Mouse (Mus musculus): Measurements from ENCODE around the gene Igsf3.

The Igsf3 gene

DNA sequence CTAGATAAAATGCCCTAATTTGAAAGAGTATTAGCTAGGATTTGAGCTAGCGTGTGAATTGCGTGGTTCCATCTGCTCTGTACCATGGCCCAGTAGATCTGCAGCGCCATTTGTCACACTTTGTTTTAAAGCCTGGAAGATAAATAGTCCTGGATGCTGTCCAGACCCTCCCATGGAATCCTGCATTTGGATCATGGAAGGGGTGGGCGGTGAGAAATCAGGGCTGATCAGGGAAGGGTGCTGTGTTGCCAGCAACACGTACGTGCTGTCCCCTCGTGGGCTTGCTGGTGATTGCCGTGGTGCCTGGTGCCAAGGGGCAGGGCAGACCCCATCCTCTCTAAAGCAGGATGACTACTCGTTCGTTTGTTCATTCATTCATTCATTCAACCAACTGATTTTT lies 28.6 kb downstream of the Igsf3 start:
- WGBS: 41% methylated on average over 10 of the region's 10 CpGs

DNA sequence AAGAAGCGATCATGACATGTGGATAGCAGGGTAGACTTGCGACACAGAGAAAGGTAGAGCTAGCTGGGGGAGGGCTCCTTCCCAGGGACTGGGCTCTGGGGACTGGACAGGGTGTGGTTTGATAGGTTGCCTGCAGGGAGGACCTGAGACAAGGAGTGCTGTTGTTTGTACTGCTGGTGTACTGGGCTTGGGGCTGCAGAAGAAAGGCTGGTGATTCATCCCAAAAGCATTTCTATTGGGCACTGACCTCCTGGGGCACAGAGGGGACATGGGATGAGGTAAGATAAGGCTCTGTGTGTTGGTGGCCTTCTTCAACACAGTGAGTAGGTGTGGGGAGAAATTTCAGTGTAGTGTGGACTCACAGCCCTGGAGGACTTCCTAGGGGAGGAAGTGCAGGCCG lies 29.2 kb downstream of the Igsf3 start:
- 79% methylated on average over 3 of the region's 3 CpGs for WGBS

DNA sequence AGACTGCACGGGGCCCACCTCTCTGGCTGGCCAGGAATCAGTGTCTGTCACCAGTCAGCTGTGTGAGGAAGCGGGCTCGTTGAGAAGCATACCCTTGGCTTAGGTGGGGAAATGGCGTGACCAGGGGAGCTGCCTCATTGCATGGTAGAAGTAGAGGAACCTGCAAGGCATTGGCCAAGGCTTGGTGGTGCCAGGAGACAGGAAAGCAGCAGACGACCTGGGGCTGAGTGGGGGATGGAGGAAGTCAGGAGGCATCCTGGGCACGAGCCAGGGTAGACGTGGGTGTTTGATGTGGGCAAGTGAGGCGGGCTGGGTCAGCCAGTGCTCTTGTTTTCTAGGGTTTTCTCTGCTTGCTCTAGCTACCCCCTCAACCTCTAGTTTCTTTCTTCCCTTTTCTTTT lies 30.7 kb downstream of the Igsf3 start:
- 60% methylated on average over 8 of the region's 8 CpGs for WGBS

DNA sequence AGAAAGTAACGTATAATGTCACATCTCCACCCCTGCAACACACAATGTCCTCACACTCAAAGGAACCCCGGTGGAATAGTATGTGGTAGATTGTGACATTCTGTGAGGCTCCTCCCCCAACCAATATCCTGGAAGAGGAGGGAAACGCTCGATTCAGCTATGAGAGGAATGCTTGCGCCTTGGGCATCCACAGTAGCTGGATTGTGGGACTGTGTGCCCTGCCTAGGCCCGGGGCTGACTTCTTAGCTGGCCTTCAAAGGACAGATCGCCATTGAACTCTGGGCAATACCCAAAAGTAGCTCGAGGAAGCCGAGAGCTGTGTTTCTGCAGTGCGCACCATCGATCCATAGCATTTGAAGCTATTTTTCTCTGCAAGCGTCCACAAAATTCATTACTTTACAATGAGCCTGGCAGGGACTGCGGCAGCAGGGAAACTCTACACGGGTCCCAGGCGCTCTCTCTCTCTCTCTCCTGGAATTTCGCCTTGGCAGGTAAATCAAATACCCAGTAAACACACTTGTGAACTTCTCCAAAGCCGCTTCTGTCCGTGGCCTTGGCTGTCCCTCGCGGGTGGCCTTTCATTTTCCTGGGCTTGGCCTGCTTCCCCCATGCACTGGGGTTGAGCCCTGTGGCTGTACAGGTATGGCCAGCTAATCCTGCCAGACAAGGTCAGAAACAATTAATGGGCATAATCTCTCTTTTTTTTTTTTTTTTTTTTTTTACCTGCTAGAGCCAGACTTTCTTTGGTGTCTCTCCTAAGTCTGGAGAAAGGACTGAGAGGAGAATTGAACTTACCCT lies 32.3 kb downstream of the Igsf3 start:
- WGBS: 68% methylated on average over 20 of the region's 20 CpGs

DNA sequence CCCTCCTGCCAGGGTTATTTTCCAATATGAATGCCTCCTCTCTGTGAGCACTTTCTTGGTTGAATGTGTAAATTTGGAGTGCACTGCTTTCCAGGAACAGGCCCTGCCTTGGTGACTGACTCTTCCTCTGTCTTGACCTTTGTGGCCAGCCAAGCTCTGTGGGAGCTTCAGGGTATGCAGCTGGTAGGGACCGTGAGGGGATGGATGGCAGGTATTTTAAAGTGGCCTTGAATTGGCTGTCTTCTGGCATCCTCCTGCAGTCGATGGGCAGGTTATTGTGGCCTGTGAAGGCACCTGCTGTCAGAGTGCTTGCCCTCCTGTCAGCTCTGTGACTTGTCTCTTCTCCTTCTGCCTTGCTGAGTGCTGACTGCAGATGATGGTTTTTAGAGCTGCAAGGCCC lies 33.3 kb downstream of the Igsf3 start:
- WGBS: 63% methylated on average over 2 of the region's 2 CpGs

DNA sequence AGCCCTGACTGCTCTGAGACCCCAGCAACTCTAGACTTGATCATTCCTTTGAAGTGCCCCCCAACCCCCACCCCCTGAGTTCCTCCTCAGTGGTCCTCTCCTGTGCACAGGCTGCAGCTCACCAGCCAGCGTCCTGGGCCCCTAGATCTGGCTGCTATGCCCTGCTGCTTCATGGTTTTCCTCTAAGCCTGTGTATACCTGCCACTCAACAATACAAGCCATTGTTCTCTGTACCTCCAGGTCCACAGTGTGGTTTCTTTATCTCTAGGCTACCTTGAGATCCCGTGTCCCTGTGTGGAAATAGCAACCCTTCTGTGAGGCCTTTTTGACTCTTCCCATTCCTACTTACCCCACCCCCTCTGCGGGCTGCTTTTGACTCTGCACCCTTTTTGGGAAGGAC lies 33.9 kb downstream of the Igsf3 start:
- 77% methylated on average over 3 of the region's 3 CpGs for WGBS

DNA sequence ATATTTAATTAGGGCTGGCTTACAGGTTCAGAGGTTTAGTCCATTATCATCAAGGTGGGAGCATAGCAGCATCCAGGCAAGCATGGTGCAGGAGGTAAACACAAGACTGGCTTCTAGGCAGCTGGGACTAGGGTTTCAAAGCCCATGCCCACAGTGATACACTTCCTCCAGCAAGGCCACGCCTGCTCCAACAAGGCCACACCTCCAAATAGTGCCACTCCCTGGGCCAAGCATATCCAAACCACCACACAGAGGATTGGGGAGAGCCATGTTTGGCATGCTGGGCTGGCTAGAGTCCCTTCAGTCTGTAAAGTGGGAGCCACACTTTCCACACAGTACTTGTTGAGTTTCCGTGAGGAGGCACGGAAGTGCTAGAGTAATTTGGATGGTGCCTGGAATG lies 34.7 kb downstream of the Igsf3 start:
- 83% methylated on average over 3 of the region's 3 CpGs for WGBS

DNA sequence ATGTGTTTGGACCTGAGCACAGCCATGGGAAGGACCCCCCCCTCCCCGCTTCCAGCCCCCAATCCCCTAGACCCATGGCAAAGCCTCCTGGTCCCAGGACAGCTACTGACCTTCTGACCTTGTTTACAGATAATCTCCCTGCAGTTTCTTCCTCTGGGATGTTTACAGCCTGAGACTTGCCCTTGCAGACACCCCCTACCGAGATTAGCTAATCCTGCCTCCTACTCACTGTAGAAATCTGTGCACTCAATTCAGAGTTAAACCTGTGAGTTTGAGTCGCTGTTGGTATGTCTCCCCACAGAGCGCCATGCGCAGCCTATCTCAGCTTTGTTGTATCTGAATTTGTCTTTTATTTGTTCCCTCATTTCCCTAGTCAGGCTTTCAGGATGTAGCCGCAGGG lies 35.2 kb downstream of the Igsf3 start:
- WGBS: 68% methylated on average over 6 of the region's 6 CpGs

DNA sequence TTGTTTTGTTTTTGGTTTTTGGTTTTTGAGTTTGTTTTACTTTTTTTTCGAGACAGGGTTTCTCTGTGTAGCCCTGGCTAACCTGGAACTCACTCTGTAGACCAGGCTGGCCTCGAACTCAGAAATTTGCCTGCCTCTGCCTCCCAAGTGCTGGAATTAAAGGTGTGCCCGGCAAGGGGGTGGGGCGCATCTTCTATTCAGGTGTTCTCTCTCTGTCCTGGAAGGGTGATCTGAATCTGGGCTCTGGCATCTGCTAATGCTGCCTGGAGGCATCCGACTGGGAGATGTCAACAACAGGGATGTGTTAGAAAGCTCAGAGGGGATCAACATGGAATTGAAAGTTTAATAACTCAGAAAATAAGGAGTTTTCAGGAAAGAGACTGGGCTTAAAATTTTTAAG lies 36.1 kb downstream of the Igsf3 start:
- 94% methylated on average over 5 of the region's 5 CpGs for WGBS

DNA sequence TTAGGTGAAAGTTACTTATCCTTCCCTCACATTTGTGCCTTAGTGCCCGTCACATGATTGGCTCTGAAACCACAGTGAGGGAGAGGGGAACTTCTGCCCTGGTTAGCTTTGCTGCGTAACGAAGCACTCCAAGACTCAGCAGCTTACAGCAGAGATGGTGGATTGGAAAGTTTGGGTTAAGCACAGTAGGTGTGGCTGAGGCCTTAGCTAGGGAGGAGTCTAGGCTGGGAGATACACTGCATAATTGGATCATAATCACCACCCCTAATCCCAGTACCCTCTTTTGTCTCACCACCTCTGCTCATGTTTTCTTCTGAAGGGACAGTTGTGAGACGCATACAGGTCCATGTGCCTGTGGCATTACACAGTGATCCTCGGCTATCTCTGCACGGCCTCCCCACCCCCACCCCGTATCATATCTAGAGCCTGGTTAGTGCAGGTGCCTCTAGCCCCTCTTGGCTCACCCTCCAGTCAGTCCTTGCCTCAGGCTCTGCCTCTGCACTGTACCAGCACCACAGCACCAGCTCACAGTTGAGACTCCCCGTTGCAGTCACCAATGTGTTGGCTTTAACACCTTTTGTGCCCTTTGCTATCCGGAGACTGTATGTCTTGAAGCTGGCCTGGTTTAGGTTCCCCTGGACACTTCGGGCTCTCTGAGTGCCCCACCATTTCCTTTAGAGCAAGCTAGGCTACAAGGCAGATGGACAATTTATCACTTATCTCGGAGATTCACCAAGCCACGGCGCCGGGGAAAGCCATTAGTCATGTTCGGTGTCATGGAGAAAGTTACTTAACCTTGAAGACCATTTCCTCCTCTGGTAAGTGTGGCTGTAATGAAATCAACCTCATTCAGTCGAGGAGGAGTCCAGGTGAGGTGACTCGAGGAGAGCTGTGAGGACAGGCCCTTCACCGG lies 42.1 kb downstream of the Igsf3 start:
- WGBS: 89% methylated on average over 18 of the region's 18 CpGs

DNA sequence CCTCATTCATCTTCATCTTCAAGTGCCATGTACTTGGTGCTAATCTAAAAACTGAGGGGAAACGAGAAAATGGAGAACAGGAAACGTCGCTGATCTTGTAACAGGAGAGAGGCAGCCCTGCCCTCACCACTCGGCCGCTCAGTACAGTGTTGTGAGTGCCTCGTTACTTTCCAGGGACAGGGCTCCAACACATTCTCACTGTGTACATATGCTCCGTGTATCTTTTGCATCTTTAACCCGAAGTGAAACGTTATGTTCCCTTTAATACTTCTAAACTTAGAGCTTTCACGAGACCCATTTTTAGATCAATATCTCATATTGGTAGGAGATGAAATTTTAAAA lies 42.7 kb downstream of the Igsf3 start:
- 76% methylated on average over 10 of the region's 10 CpGs for WGBS

DNA sequence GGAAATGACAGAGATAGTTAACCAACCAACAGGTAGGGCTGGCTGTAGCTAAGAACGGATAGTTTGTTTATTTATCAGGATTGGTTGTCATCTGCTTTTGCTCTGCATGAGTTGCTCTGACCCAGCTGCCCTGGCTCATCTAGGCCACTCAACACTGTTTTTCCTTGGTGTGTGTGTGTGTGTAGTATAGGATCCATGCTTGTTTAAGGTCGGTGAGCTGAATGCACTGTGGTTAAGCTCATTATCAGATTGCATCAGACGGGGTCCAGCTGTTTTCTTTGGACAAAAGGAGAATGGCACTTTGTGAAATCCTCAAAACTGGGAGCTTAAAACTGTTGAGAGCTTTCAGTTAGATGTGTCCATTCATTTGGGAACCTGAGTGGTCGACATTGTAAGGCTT lies 46.3 kb downstream of the Igsf3 start:
- WGBS: 73% methylated on average over 4 of the region's 4 CpGs

DNA sequence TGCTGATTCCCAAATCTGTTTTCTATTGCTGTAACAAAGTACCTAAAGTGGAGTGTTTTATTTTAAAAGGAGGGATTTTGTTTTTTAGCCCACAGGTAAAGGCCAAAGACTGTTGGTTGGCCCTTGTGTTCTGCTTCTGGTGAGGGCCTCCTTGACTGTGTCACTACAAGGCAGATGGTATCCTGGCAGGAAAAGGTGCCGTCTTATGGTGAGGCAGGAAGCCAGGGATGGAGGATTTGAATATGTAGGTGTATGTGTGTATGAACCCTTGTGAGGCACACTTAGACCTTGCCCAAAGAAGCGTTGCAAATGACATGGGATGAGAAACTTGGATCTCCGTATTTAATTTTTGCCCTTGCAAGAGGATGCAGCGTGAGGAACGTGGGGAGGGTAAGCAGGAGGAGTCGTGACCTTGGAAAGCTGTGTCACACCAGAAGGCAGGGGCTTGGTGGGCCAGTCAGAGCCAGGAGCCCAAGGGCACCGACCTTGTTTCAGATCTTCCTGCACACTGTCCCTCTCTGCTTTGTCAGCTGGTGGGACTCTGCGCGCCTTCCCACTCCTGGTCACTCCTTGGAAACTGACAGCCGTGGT lies 47.5 kb downstream of the Igsf3 start:
- whole genome bisulfite sequencing: 85% methylated on average over 10 of the region's 10 CpGs

DNA sequence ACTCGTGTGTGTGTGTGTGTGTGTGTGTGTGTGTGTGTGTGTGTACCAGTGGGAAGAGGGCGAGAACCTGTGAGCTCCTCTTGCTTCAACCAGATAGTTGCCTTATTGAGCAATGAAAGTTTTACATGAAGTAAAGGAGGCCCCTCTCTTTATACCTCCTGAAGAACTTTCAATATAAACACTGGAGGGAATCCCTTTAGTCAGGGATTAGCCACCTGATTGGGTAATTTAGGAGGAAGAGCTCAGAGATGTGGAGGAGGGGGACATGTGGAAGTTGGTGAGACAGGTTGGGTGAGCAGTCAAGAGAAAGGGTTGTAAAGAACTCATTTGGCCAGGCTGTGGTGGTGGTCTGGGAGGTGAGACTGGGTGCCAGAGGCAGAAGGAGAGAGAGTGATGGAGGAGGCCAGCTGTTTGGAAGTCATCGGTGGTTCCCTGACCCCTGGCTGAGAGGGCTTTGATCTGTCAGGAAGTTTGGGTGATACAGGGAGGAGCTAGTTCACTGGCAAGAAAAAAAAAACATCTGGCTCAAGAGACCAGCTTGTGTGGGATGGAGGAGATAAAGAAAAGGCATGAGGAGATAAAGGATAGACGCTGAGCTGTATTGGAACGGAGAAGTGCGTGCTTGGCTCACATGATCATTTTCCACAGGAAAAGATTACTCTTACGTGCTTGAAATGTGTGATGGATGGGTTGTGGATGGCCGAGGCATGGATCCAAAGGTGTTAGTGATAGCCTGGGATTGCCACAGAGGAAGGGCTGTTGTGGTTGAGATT lies 53.3 kb downstream of the Igsf3 start:
- WGBS: 80% methylated on average over 8 of the region's 8 CpGs

DNA sequence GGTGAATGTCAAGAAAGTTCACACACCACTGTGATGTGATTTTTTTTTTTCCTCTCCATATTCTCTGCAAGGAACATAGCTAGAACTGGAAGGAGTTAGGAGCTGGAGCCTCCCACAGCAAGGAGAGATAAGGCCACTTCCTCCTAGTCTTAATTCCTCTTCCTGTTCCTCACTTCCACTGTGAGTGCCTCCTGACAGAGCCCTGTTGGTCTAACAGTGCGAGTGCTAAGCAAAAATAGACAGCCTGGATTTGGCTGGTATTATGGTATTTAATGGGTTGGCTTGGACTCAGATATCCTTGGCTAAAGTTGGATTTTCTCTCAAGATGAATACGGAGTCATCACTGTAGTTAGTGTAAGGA lies 53.9 kb downstream of the Igsf3 start:
- WGBS: 42% methylated on average over 2 of the region's 2 CpGs

DNA sequence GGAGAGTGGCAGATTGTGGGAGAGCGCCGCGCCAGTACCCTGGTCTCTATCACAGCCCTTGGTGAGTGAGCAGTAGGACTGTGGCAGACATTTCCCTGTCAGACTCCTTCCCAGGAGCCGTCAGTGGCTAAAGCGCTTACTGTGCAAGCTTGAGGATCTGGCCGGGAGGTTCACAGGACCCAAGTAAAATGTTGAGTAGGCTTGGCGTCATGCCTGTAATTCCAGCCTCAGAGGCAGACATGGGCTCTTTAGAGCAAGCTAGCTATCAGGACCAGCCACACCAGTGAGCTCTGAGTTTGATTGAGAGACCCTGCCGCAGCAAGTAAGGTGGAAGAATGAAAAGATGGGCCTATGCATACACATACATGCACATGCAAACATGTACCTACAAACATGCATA lies 58.8 kb downstream of the Igsf3 start:
- WGBS: 91% methylated on average over 8 of the region's 8 CpGs

DNA sequence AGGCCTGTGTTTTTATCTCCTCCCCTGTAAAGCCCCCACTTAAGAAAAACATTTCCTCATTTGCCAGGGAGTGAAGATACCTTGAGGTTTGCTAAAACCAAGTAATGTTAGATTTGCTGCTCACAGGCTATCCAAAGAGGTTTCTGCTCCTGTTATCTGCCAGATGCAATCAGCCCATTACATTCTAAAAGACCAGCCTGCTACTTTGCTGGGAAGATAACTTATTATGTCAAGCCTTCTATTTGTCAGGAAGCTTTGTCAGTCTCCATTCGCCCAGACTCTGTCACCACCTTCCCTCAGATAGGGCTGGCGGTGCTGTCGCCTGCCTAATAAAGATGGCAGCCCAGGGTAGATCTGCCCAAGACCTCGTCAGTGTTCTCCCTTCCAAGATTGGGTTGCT lies 59.6 kb downstream of the Igsf3 start:
- 94% methylated on average over 4 of the region's 4 CpGs for WGBS

DNA sequence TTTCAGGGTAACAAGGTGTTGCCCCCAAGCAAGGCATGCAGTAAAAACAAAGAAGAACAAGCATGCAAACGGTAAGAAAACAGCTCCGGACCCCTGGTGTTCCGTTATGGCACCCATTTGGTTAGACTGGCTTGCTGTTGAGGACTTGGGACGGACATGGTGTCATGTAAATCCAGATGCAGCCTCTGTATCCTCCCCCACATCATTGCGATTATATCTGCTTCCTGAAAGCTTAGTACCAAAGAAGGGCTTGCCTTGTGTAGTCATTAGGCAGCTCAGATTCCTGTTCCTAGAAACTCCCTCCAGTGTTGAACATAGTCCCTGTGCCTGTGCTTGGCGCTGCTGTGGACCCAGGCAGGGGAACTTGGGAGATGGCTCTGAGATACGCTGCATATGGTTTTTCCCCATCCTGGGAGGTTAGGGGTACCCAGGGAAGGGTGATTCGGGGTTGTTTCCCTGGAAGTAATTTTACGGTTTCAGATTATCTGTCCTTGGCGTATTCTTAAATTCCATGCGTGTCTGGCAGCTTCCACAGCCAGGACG lies 60.2 kb downstream of the Igsf3 start:
- 93% methylated on average over 12 of the region's 12 CpGs for WGBS

DNA sequence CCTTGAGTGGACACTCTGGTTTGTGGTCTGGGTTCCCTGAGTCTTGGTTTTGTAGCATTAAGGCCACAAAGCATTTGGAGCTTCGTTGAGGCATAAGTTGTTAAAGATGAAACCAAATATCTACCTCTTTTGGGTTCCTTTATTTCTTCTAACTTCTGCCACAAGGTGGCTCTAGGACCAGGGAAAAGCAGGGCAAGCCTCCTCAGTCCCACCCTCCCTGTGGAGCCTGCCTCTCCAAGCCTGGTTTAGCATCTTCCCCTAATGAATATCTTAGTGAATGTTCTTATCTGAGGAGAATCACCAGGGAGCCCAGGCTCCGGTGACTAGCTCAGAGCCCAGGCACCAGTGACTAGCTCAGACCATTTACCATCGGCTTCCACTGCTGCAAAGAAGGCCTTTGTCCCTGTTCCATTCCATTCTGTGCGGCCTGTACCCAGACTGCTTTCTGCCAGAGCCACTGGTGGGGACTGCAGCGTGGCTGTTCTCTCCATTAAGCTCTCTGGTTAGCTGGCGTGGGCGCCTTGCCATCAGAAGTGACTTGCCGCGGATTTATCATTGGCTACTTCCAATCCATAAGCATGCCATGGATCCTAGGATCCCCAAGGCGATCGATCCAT lies 66.5 kb downstream of the Igsf3 start:
- 55% methylated on average over 11 of the region's 11 CpGs for WGBS

DNA sequence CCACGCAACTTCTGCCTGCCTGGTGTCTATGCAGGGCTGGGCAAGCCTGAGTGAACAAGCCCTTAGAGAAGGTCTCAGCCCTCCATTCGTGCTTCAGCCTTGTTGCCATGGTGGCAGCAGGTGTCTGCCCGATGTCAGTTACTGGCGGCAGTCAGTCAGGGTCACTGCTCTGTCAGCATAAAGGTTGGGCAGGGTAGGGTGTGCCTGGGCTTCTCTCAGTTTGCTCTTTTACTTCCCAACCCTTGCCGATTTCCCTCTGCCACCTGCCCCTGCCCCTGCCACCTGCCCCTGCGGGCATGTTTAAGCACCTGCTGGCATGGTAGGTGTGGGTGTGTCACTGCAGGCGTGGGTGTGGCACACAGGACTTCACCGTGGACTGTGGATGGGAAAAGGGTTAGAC lies 67.6 kb downstream of the Igsf3 start:
- 72% methylated on average over 8 of the region's 8 CpGs for WGBS

DNA sequence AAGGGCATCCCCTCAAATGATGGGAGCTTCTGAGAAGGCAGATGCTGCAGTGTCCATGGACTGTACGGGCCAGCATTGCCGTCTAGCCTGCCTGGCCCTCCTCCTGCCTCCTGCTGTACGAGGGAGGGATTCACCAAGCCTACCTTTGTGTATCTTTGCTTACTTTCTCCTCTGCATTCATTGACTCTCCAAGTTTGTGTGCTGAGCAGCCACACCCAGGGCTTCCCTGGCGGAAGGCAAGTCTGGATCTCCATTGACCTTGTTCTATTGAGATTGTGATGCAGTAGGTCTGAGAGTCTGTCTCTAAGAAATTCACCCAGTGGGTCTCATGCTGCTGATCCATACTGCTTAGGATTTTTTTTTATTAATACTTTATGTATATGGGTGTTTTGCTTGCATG lies 70.4 kb downstream of the Igsf3 start:
- WGBS: 84% methylated on average over 4 of the region's 4 CpGs

Data from cerebral cortex, adult 2 months (tissue).